Mouse (Mus musculus) MEL (cell line): ENCODE measurements around the gene Arhgdia.

ENCODE experiments used
- CHD1 ChIP-seq: IDR thresholded peaks from 2 replicates; pipeline ENCODE4 v1.6.1; 2012; ENCODE audit warnings: low read depth, mild to moderate bottlenecking, inconsistent platforms, low read length, improper control_type of control experiment
- CHD2 ChIP-seq: IDR thresholded peaks from 2 replicates; pipeline ENCODE4 v1.6.1; 2011; ENCODE audit warnings: low read length, improper control_type of control experiment
- CTCF ChIP-seq, 3 experiments: IDR thresholded peaks in 2 of 3; conservative IDR thresholded peaks in 1 of 3; 2 replicates each; pipeline ENCODE4 v1.5.1; 2011 to 2012; ENCODE audit warnings: low read length in 3 of 3, low read depth in 2 of 3, mild to moderate bottlenecking in 2 of 3, improper control_type of control experiment in 1 of 3, inconsistent platforms in 1 of 3, mixed read lengths in 1 of 3, moderate library complexity in 1 of 3; ENCODE audit not compliant: control insufficient read depth in 1 of 3, insufficient read depth in 1 of 3, poor library complexity in 1 of 3, severe bottlenecking in 1 of 3
- E2F4 ChIP-seq: IDR thresholded peaks from 2 replicates; pipeline ENCODE4 v1.6.1; 2011; ENCODE audit warnings: low read depth, low read length, improper control_type of control experiment, borderline replicate concordance
- EP300 ChIP-seq, 2 experiments: IDR thresholded peaks; 2 replicates each; pipeline ENCODE4 v1.6.1; 2011; ENCODE audit warnings: improper control_type of control experiment in 2 of 2, low read length in 2 of 2, low read depth in 1 of 2, mild to moderate bottlenecking in 1 of 2
- GABPA ChIP-seq: IDR thresholded peaks from 2 replicates; pipeline ENCODE4 v1.6.1; 2012; ENCODE audit warnings: low read depth, mild to moderate bottlenecking, inconsistent platforms, low read length, improper control_type of control experiment, moderate library complexity
- KAT2A ChIP-seq: conservative IDR thresholded peaks from 2 replicates; pipeline ENCODE4 v1.6.1; 2012; ENCODE audit warnings: low read depth, low read length, improper control_type of control experiment, inconsistent platforms
- MAFK ChIP-seq: IDR thresholded peaks from 2 replicates; pipeline ENCODE4 v1.6.1; 2011; ENCODE audit warnings: low read depth, mild to moderate bottlenecking, low read length, improper control_type of control experiment, borderline replicate concordance
- NELFE ChIP-seq: IDR thresholded peaks from 2 replicates; pipeline ENCODE4 v1.6.1; 2011; ENCODE audit warnings: low read depth, low read length, improper control_type of control experiment
- POLR2A ChIP-seq, 2 experiments: IDR thresholded peaks; 2 replicates each; pipeline ENCODE4 v1.6.1; 2011 to 2012; ENCODE audit warnings: low read length in 2 of 2, mild to moderate bottlenecking in 2 of 2, control low read depth in 1 of 2, improper control_type of control experiment in 1 of 2, low read depth in 1 of 2, moderate library complexity in 1 of 2; ENCODE audit not compliant: control insufficient read depth in 1 of 2, insufficient read depth in 1 of 2, poor library complexity in 1 of 2
- SIN3A ChIP-seq: IDR thresholded peaks from 2 replicates; pipeline ENCODE4 v1.6.1; 2012; ENCODE audit warnings: low read length, improper control_type of control experiment, inconsistent platforms
- ZNF384 ChIP-seq: IDR thresholded peaks from 2 replicates; pipeline ENCODE4 v1.6.1; 2012; ENCODE audit warnings: low read depth, mild to moderate bottlenecking, inconsistent platforms, low read length, improper control_type of control experiment

- TF ChIP-seq EP300 (IDR thresholded peaks at IDR 0.05; ENCODE audit: low read depth in 1 of 2, low read length in 2 of 2) (no peak), CTCF (IDR thresholded peaks at IDR 0.05 in 2 of 3, conservative IDR thresholded peaks at IDR 0.05 in 1 of 3; ENCODE audit: control insufficient read depth in 1 of 3, insufficient read depth in 1 of 3, low read depth in 2 of 3, low read length in 3 of 3, poor library complexity in 1 of 3, severe bottlenecking in 1 of 3) (no peak), CHD2 (no peak), KAT2A (no peak), GABPA (no peak), MAFK (no peak), POLR2A (IDR thresholded peaks at IDR 0.05; ENCODE audit: control insufficient read depth in 1 of 2, insufficient read depth in 1 of 2, low read depth in 1 of 2, low read length in 2 of 2, poor library complexity in 1 of 2) (no peak), SIN3A (no peak), ZNF384 (no peak), CHD1 (no peak), E2F4 (no peak), NELFE (no peak)
Measured at GRCm38 (mm10) chr11:120615167-120615566, 33.7 kb upstream of the Arhgdia start.
